Mouse (Mus musculus) hindbrain, embryonic 16.5 days (tissue): ENCODE results near the gene Sh3bp1. TPM values are rescaled to one million over a fixed set of nuclear protein-coding genes. Genes with fewer than 3 reads are reported as not detected.
A peak's percentile ranks its signal among the peaks of the same experiment; 100 is the strongest.

ENCODE experiments used
- ATAC-seq: fragments of 200-750 bp; cut with Nextera tagmentation; 2 replicates; pipeline ENCODE4 v1.8.0; 2017; ENCODE audit warnings: moderate TSS enrichment, moderate library complexity
- H3K27ac ChIP-seq: fragments of 300-500 bp; sonication (generic); 2 replicates; pipeline ENCODE4 v1.5.1; 2014; ENCODE audit warnings: low read depth, mild to moderate bottlenecking, control low read depth, low read length, moderate library complexity
- H3K27me3 ChIP-seq: fragments of 300-500 bp; sonication (generic); replicated peaks from 2 replicates; pipeline ENCODE4 v1.6.1; 2014; ENCODE audit warnings: low read length; ENCODE audit not compliant: control insufficient read depth, insufficient read depth
- H3K36me3 ChIP-seq: fragments of 300-500 bp; sonication (generic); 2 replicates; pipeline ENCODE4 v1.6.1; 2014; ENCODE audit warnings: mild to moderate bottlenecking, low read length, moderate library complexity, mixed read lengths; ENCODE audit not compliant: control insufficient read depth, insufficient read depth
- H3K4me1 ChIP-seq: fragments of 300-500 bp; sonication (generic); 2 replicates; pipeline ENCODE4 v1.6.1; 2014; ENCODE audit warnings: low read depth, low read length; ENCODE audit not compliant: control insufficient read depth, insufficient read depth
- H3K4me2 ChIP-seq: fragments of 300-500 bp; sonication (generic); 2 replicates; pipeline ENCODE4 v1.6.1; 2014; ENCODE audit warnings: mild to moderate bottlenecking, low read length, control low read depth, moderate library complexity
- H3K4me3 ChIP-seq: fragments of 300-500 bp; sonication (generic); 2 replicates; pipeline ENCODE4 v1.5.1; 2014; ENCODE audit warnings: mild to moderate bottlenecking, low read length, control low read depth, moderate library complexity
- H3K9ac ChIP-seq: fragments of 300-500 bp; sonication (generic); 2 replicates; pipeline ENCODE4 v1.6.1; 2014; ENCODE audit warnings: low read depth, mild to moderate bottlenecking, control low read depth, low read length, moderate library complexity
- H3K9me3 ChIP-seq: fragments of 300-500 bp; sonication (generic); 2 replicates; pipeline ENCODE4 v1.6.1; 2014; ENCODE audit warnings: mild to moderate bottlenecking, low read length, moderate library complexity; ENCODE audit not compliant: control insufficient read depth
- WGBS: fragments of 180-500 bp; shearing (Covaris S2); extraction: QIAGEN DNeasy Blood & Tissue Kit; methylation state at CpG from one replicate; pipeline ENCODE4 v1.1.7; 2014; 5-methylcytosine and 5-hydroxymethylcytosine counted together
- polyA plus RNA-seq: library from polyadenylated mRNA; unstranded; fragments of >200 nt; fragmentation: Nextera tagmentation; extraction: Ambion mirVana; gene quantifications from 2 replicates; pipeline ENCODE4 v1.2.1, GENCODE M21; 2015

Gene Sh3bp1
- polyA plus RNA-seq, 1 experiment from 2014 or later = 4.5 TPM

GRCm38 (mm10) chr15:78908399-78908798 lies 8.8 kb downstream of the Sh3bp1 start:
- Histone ChIP-seq H3K4me3 (no peak overlapping the region), H3K27me3 (no peaks in the 10 kb centered on the region), H3K4me2 (no peak overlapping the region), H3K9me3 (no peaks in the 10 kb centered on the region), H3K4me1 (no peaks in the 10 kb centered on the region), H3K36me3 (no peaks in the 10 kb centered on the region), H3K27ac (no peak overlapping the region), H3K9ac (no peak overlapping the region)
- WGBS = 82% methylated on average over 7 of the region's 7 CpGs
- ATAC-seq = no peak

GRCm38 (mm10) chr15:78908982-78909381 lies 9.4 kb downstream of the Sh3bp1 start:
- no peak overlapping the region for H3K9ac ChIP-seq
- no peak overlapping the region for H3K4me2 ChIP-seq
- no peak overlapping the region for H3K4me3 ChIP-seq
- H3K27me3 ChIP-seq = no peaks in the 10 kb centered on the region
- ATAC-seq = no peak
- WGBS = 93% methylated on average over 8 of the region's 8 CpGs
- H3K27ac ChIP-seq = no peak overlapping the region
- no peaks in the 10 kb centered on the region for H3K4me1 ChIP-seq
- H3K9me3 ChIP-seq = no peaks in the 10 kb centered on the region
- no peaks in the 10 kb centered on the region for H3K36me3 ChIP-seq

GRCm38 (mm10) chr15:78912040-78912439 lies 12.5 kb downstream of the Sh3bp1 start:
- 33% methylated on average over 9 of the region's 9 CpGs for WGBS
- peaks cover 19% of the 10 kb centered on the region for H3K4me1 ChIP-seq
- H3K9me3 ChIP-seq = no peaks in the 10 kb centered on the region
- no peaks in the 10 kb centered on the region for H3K27me3 ChIP-seq
- no peak for ATAC-seq
- H3K9ac ChIP-seq = no peak overlapping the region
- no peak overlapping the region for H3K27ac ChIP-seq
- H3K4me3 ChIP-seq = no peak overlapping the region
- H3K4me2 ChIP-seq = no peak overlapping the region
- no peaks in the 10 kb centered on the region for H3K36me3 ChIP-seq

GRCm38 (mm10) chr15:78913632-78914090 lies 14.1 kb downstream of the Sh3bp1 start, which contains the start of gene Pdxp:
TSS of gene Pdxp (plus strand) at chr15:78913919.
- no peaks in the 10 kb centered on the region for H3K9me3 ChIP-seq
- H3K27ac ChIP-seq = peak within 1 kb of the TSS; percentile 97
- peak within 1 kb of the TSS; percentile 85 for H3K9ac ChIP-seq
- H3K4me2 ChIP-seq = peak within 1 kb of the TSS; percentile 87
- H3K4me1 ChIP-seq = peaks cover 25% of the 10 kb centered on the region
- H3K36me3 ChIP-seq = no peaks in the 10 kb centered on the region; the same call in 1 of the 2 replicates
- ATAC-seq = peak; percentile 95
- H3K27me3 ChIP-seq = no peaks in the 10 kb centered on the region
- under 1% methylated on average over 44 of the region's 51 CpGs for WGBS
- peak within 1 kb of the TSS; percentile 77 for H3K4me3 ChIP-seq

- Histone ChIP-seq H3K27me3 (no peaks in the 10 kb centered on the region), H3K36me3 (peaks cover 4% of the 10 kb centered on the region), H3K4me1 (peaks cover 25% of the 10 kb centered on the region), H3K27ac (peak overlapping the region; percentile 97), H3K4me2 (peak overlapping the region; percentile 87), H3K9me3 (no peaks in the 10 kb centered on the region), H3K9ac (peak overlapping the region; percentile 85), H3K4me3 (peak overlapping the region; percentile 77)
- under 1% methylated on average over 50 of the region's 87 CpGs for WGBS
- ATAC-seq = peak; percentile 69
Observed at GRCm38 (mm10) chr15:78914091-78914822, 14.7 kb downstream of the Sh3bp1 start.

- peaks cover 25% of the 10 kb centered on the region for H3K4me1 ChIP-seq
- peak overlapping the region; percentile 87 for H3K4me2 ChIP-seq
- peak overlapping the region; percentile 85 for H3K9ac ChIP-seq
- 50% methylated on average over 8 of the region's 8 CpGs for WGBS
- H3K4me3 ChIP-seq = peak overlapping the region; percentile 77
- peaks cover 4% of the 10 kb centered on the region for H3K36me3 ChIP-seq
- ATAC-seq = no peak
- H3K27me3 ChIP-seq = no peaks in the 10 kb centered on the region
- no peaks in the 10 kb centered on the region for H3K9me3 ChIP-seq
- peak overlapping the region; percentile 97; the same call in 1 of the 2 replicates for H3K27ac ChIP-seq
Observed at GRCm38 (mm10) chr15:78914823-78915659, 15.5 kb downstream of the Sh3bp1 start.

GRCm38 (mm10) chr15:78915660-78916017 lies 16.1 kb downstream of the Sh3bp1 start:
- no peak overlapping the region for H3K27ac ChIP-seq
- peaks cover 4% of the 10 kb centered on the region for H3K36me3 ChIP-seq
- H3K4me3 ChIP-seq = peak overlapping the region; percentile 77
- peak overlapping the region; percentile 85 for H3K9ac ChIP-seq
- peak overlapping the region; percentile 87 for H3K4me2 ChIP-seq
- 6% methylated on average over 8 of the region's 8 CpGs for WGBS
- no peaks in the 10 kb centered on the region for H3K27me3 ChIP-seq
- no peaks in the 10 kb centered on the region for H3K9me3 ChIP-seq
- ATAC-seq = 0 out of 2 replicates have a peak, but pooled peaks have one; percentile 10
- H3K4me1 ChIP-seq = peaks cover 25% of the 10 kb centered on the region

GRCm38 (mm10) chr15:78916052-78916826 lies 16.7 kb downstream of the Sh3bp1 start:
- peaks cover 4% of the 10 kb centered on the region for H3K36me3 ChIP-seq
- no peak for ATAC-seq
- 26% methylated on average over 12 of the region's 12 CpGs for whole genome bisulfite sequencing

More at GRCm38 (mm10) chr15:78916052-78916826, 16.7 kb downstream of the Sh3bp1 start:
- H3K27ac ChIP-seq = peak overlapping the region; percentile 67
- H3K9ac ChIP-seq = peak overlapping the region; percentile 85
- H3K4me2 ChIP-seq = peak overlapping the region; percentile 87
- H3K9me3 ChIP-seq = no peaks in the 10 kb centered on the region
- H3K4me1 ChIP-seq = peaks cover 25% of the 10 kb centered on the region
- H3K27me3 ChIP-seq = no peaks in the 10 kb centered on the region
- H3K4me3 ChIP-seq = peak overlapping the region; percentile 77
